ENCODE assay signal across 8 mouse cellular contexts in the genomic region with DNA sequence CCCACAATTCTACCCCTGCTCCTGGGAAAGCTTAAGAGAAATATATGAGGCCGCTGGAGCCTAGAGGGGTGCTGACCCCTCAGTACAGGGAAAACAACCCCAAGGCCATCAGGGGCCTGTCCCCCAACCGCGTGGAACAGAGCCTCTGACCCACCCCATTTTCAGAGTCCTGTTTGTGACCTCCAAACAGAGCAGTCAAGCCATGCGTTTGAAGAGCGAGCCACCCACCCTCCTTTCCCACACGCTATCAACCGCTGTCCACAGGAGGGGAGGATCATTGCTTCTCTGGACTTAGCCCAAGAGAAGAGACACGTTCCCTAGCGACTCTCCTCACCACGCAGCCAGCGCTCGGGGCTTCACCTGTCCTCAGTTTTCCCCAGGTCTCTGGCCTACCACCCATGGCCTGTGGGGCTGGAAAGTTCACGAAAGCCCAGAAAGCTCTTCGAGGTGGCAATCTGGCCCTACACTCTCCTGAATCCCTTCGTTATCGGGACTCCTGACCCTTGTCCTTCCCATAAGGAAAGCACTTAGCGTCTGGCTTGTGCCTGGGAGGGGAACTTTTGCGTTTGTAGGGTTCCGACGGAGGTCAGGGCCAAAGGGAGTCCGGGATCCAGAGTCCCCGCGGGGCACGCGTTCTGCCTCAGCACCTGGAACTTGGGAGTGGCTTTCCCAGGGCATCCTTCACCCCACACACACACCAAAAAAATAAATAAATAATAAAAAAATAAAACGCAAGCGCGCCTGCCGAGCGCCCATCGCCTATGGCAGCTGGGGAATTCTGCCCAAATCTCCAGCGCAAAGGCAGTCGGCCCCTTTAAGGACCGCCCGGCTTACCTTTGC. TPM values are rescaled to one million over a fixed set of nuclear protein-coding genes. Genes with fewer than 3 reads are reported as not detected.
A peak's percentile ranks its signal among the peaks of the same experiment; 100 is the strongest.
DNase-seq lines count a peak whose midpoint lies in the region; ATAC-seq lines count a peak whose summit lies in the region.

No protein-coding gene starts in this region.

- H3K4me3 ChIP-seq in kidney, embryonic 14.5 days (ENCODE audit: low read length): peak overlapping the region; percentile 50
- H3K4me3 ChIP-seq in brown adipose tissue, adult 24 weeks (ENCODE audit: insufficient read depth, low read depth, low read length): peak overlapping the region; percentile 62
- peak overlapping the region; percentile 75 for H3K4me3 ChIP-seq in intestine, embryonic 16.5 days (ENCODE audit: low read length)

- intact Hi-C loops in left cerebral cortex, postnatal 14 days (cut with DNase I): no loop called here

- peak overlapping the region; percentile 57 for H3K9ac ChIP-seq in kidney, embryonic 14.5 days (ENCODE audit: low read depth, low read length)
- H3K9ac ChIP-seq in intestine, embryonic 16.5 days (ENCODE audit: low read depth, low read length): peak overlapping the region; percentile 82

- peak; percentile 3; the same call in 1 of the 2 replicates for ATAC-seq in kidney, embryonic 14.5 days (ENCODE audit: low FRiP score, low TSS enrichment)
- ATAC-seq in intestine, embryonic 16.5 days: peak; percentile 53

- 0 out of 2 replicates have a peak, but pooled peaks cover 3% of the 10 kb centered on the region for H3K27me3 ChIP-seq in kidney, embryonic 14.5 days (ENCODE audit: control insufficient read depth, insufficient read depth, low read length)
- H3K27me3 ChIP-seq in intestine, embryonic 16.5 days (replicated peaks; ENCODE audit: control insufficient read depth, insufficient read depth, low read length): no peaks in the 10 kb centered on the region

- 0 out of 2 replicates have a peak, but pooled peaks cover 5% of the 10 kb centered on the region for H3K4me1 ChIP-seq in kidney, embryonic 14.5 days (ENCODE audit: control insufficient read depth, insufficient read depth, low read length)
- peaks cover 3% of the 10 kb centered on the region; the same call in 1 of the 2 replicates for H3K4me1 ChIP-seq in brown adipose tissue, adult 24 weeks (ENCODE audit: control insufficient read depth, insufficient read depth, insufficient read length, low read length)
- H3K4me1 ChIP-seq in intestine, embryonic 16.5 days (ENCODE audit: control insufficient read depth, insufficient read depth, low read length): peaks cover 14% of the 10 kb centered on the region

- H3K4me2 ChIP-seq in kidney, embryonic 14.5 days (replicated peaks; ENCODE audit: low read depth, low read length): peak overlapping the region; percentile 57
- H3K4me2 ChIP-seq in intestine, embryonic 16.5 days (ENCODE audit: low read depth, low read length): peak overlapping the region; percentile 93

- H3K9me3 ChIP-seq in kidney, embryonic 14.5 days (ENCODE audit: control insufficient read depth, low read length): no peaks in the 10 kb centered on the region
- no peaks in the 10 kb centered on the region for H3K9me3 ChIP-seq in intestine, embryonic 16.5 days (ENCODE audit: control insufficient read depth, low read length)

- 3% methylated on average over 35 of the region's 35 CpGs for WGBS in kidney, embryonic 14.5 days
- 7% methylated on average over 35 of the region's 35 CpGs for WGBS in intestine, embryonic 16.5 days

- H3K36me3 ChIP-seq in kidney, embryonic 14.5 days (ENCODE audit: control insufficient read depth, insufficient read depth, low read length): no peaks in the 10 kb centered on the region
- H3K36me3 ChIP-seq in intestine, embryonic 16.5 days (ENCODE audit: control insufficient read depth, insufficient read depth, low read length): no peaks in the 10 kb centered on the region

- DNase-seq in kidney, adult 11 months: no peak
- DNase-seq in neural tube, embryonic 10.5 days (ENCODE audit: extremely low spot score, low spot score): peak; percentile 56
- DNase-seq in ovary, postnatal 36 days (ENCODE audit: low spot score): no peak
- no peak for DNase-seq in left cerebral cortex, postnatal 14 days (ENCODE audit: low spot score in 2 of 2)
- no peak for DNase-seq in spleen, postnatal 10 days (ENCODE audit: low spot score in 2 of 2)

- H3K27ac ChIP-seq in kidney, embryonic 14.5 days (ENCODE audit: low read depth, low read length): no peak overlapping the region
- H3K27ac ChIP-seq in brown adipose tissue, adult 24 weeks (replicated peaks; ENCODE audit: low read depth, low read length): peak overlapping the region; percentile 44; the same call in 1 of the 2 replicates
- peak overlapping the region; percentile 80 for H3K27ac ChIP-seq in intestine, embryonic 16.5 days (ENCODE audit: low read length)

RNA-seq across cellular contexts. Expression of a gene that starts 0.7 kb away (rescaled TPM):
- polyA plus RNA-seq in kidney, embryonic 14.5 days (2014; fragmentation: Nextera tagmentation; extraction: Ambion mirVana): 6.3 and 6.5 TPM in 2 replicates
- 1.7 and 2.8 TPM in 2 replicates for polyA plus RNA-seq in brown adipose tissue, adult 24 weeks (2012; ENCODE audit: insufficient read depth, insufficient read length, missing spikeins)
- polyA plus RNA-seq in intestine, embryonic 16.5 days (2015; fragmentation: Nextera tagmentation; extraction: Ambion mirVana): 16.9 and 20.2 TPM in 2 replicates
- total RNA-seq in left cerebral cortex, postnatal 14 days (2021): 10 to 100 TPM; 17.0 to 28.3 TPM

RNA-seq across cellular contexts. Expression of a gene that starts 52.4 kb away (rescaled TPM):
- 0.37 TPM in 1 of 2 replicates, not detected in the other for polyA plus RNA-seq in kidney, embryonic 14.5 days (2014; fragmentation: Nextera tagmentation; extraction: Ambion mirVana)
- not detected in 2 replicates for polyA plus RNA-seq in brown adipose tissue, adult 24 weeks (2012; ENCODE audit: insufficient read depth, insufficient read length, missing spikeins)
- polyA plus RNA-seq in intestine, embryonic 16.5 days (2015; fragmentation: Nextera tagmentation; extraction: Ambion mirVana): not detected in 2 replicates
- total RNA-seq in left cerebral cortex, postnatal 14 days (2021): 1 to 10 TPM; 4.1 to 4.6 TPM

RNA-seq across cellular contexts. Expression of a gene that starts 52.5 kb away (rescaled TPM):
- polyA plus RNA-seq in kidney, embryonic 14.5 days (2014; fragmentation: Nextera tagmentation; extraction: Ambion mirVana): 0.05 and 0.09 TPM in 2 replicates
- not detected in 2 replicates for polyA plus RNA-seq in brown adipose tissue, adult 24 weeks (2012; ENCODE audit: insufficient read depth, insufficient read length, missing spikeins)
- 0.04 and 0.07 TPM in 2 replicates for polyA plus RNA-seq in intestine, embryonic 16.5 days (2015; fragmentation: Nextera tagmentation; extraction: Ambion mirVana)
- total RNA-seq in left cerebral cortex, postnatal 14 days (2021): 1 to 10 TPM; 3.7 to 3.9 TPM
